In genomic region chr4:137178833-137179232, GRCm38 (mm10) we compare ENCODE assay signal across 9 mouse cellular contexts.
DNase-seq lines count a peak whose midpoint lies in the region; ATAC-seq lines count a peak whose summit lies in the region.
"Had no signal": no experiment of that assay in that cellular context is flagged by ENCODE, and none has a peak within 500 bp of the region (broad histone marks: within the 10 kb centered on the region; RNA-seq: fewer than 3 reads in every experiment).

No protein-coding gene starts in this region.

- H3K4me1 ChIP-seq in heart, embryonic 15.5 days (replicated peaks): peaks cover 11% of the 10 kb centered on the region
- H3K4me1 ChIP-seq in forebrain, embryonic 14.5 days (ENCODE audit: control insufficient read depth, insufficient read depth, low read length): no peaks in the 10 kb centered on the region

- H3K4me3 ChIP-seq in heart, embryonic 15.5 days: no peak overlapping the region
- no peak overlapping the region for H3K4me3 ChIP-seq in forebrain, embryonic 14.5 days (ENCODE audit: low read depth, low read length)
- H3K4me3 ChIP-seq: liver, embryonic 15.5 days had no signal

- DNase-seq in layer of hippocampus, postnatal 10 days (ENCODE audit: low spot score in 2 of 2): peak; percentile 50 to 58
- no peak for DNase-seq in layer of hippocampus, adult 9-10 months (ENCODE audit: low spot score)
- DNase-seq in cerebellum, postnatal 14 days: peak; percentile 67 to 82
- peak; percentile 85 for DNase-seq in lung, postnatal 10 days
- no peak for DNase-seq in T-cell, adult 2 months (ENCODE audit: low spot score)
- no peak for DNase-seq in gastrocnemius, postnatal 14 days
- no peak for DNase-seq in forebrain, embryonic 14.5 days (ENCODE audit: low spot score)

- no peak overlapping the region for H3K4me2 ChIP-seq in heart, embryonic 15.5 days
- H3K4me2 ChIP-seq in forebrain, embryonic 14.5 days (ENCODE audit: low read length): no peak overlapping the region
- H3K4me2 ChIP-seq: liver, embryonic 15.5 days had no signal

- H3K36me3 ChIP-seq in heart, embryonic 15.5 days: no peaks in the 10 kb centered on the region
- no peaks in the 10 kb centered on the region for H3K36me3 ChIP-seq in forebrain, embryonic 14.5 days (ENCODE audit: control insufficient read depth, insufficient read depth, low read length)
- H3K36me3 ChIP-seq: liver, embryonic 15.5 days had no signal

- intact Hi-C loops in gastrocnemius, postnatal 14 days (cut with DNase I; ENCODE audit: low total_unique reads): no loop called here

- H3K27me3 ChIP-seq in heart, embryonic 15.5 days: peaks cover 4% of the 10 kb centered on the region; the same call in 1 of the 2 replicates
- no peaks in the 10 kb centered on the region for H3K27me3 ChIP-seq in forebrain, embryonic 14.5 days (replicated peaks; ENCODE audit: control insufficient read depth, insufficient read depth, low read length)
- H3K27me3 ChIP-seq: liver, embryonic 15.5 days had no signal

- ATAC-seq in heart, embryonic 15.5 days (replicated peaks; ENCODE audit: insufficient number of reproducible peaks, insufficient read depth, low FRiP score, low read depth): peak; percentile 53
- ATAC-seq in forebrain, embryonic 14.5 days: no peak

- H3K9ac ChIP-seq in heart, embryonic 15.5 days: no peak overlapping the region
- no peak overlapping the region for H3K9ac ChIP-seq in forebrain, embryonic 14.5 days (ENCODE audit: low read length)
- H3K9ac ChIP-seq: liver, embryonic 15.5 days had no signal

- no peak overlapping the region for H3K27ac ChIP-seq in heart, embryonic 15.5 days
- H3K27ac ChIP-seq in forebrain, embryonic 14.5 days (ENCODE audit: low read depth, low read length): no peak overlapping the region
- H3K27ac ChIP-seq: liver, embryonic 15.5 days had no signal

- H3K9me3 ChIP-seq in heart, embryonic 15.5 days (replicated peaks): no peaks in the 10 kb centered on the region
- no peaks in the 10 kb centered on the region for H3K9me3 ChIP-seq in forebrain, embryonic 14.5 days (replicated peaks; ENCODE audit: control insufficient read depth, low read length)
- H3K9me3 ChIP-seq: liver, embryonic 15.5 days had no signal

- 20% methylated on average over 3 of the region's 3 CpGs for WGBS in heart, embryonic 15.5 days
- 58% methylated on average over 3 of the region's 3 CpGs for WGBS in forebrain, embryonic 14.5 days

Comparison
In these comparisons a context has a peak if more than half of its experiments do, and no peak if none do; other contexts are left out.
1. DNase-seq: peak in layer of hippocampus, postnatal 10 days (2 of 2), cerebellum, postnatal 14 days (2 of 2) and lung, postnatal 10 days (single experiment); none in layer of hippocampus, adult 9-10 months (single experiment), T-cell, adult 2 months (single experiment), gastrocnemius, postnatal 14 days (single experiment) and forebrain, embryonic 14.5 days (single experiment).